Mouse (Mus musculus) liver, embryonic 14.5 days (tissue): ENCODE measurements around the gene Stat5b. TPM values are rescaled to one million over a fixed set of nuclear protein-coding genes. Genes with fewer than 3 reads are reported as not detected.
A peak's percentile ranks its signal among the peaks of the same experiment; 100 is the strongest.

Experiments used
- ATAC-seq: fragments of 200-750 bp; cut with Nextera tagmentation; 2 replicates; pipeline ENCODE4 v1.8.0; 2017; ENCODE audit warnings: moderate number of reproducible peaks, mild to moderate bottlenecking, moderate library complexity; ENCODE audit not compliant: insufficient read depth
- DNase-seq, 3 experiments: peaks; one replicate each; pipeline ENCODE4 v3.0.0-alpha.2; 2012 to 2013; ENCODE audit warnings: low read depth in 3 of 3, low spot score in 3 of 3
- H3K27ac ChIP-seq: fragments of 300-500 bp; sonication (generic); 2 replicates; pipeline ENCODE4 v1.5.1; 2014; ENCODE audit warnings: moderate library complexity, mild to moderate bottlenecking, control low read depth, inconsistent platforms
- H3K27me3 ChIP-seq: fragments of 300-500 bp; sonication (generic); 2 replicates; pipeline ENCODE4 v1.6.1; 2014; ENCODE audit warnings: mild to moderate bottlenecking, low read length, moderate library complexity; ENCODE audit not compliant: control insufficient read depth, insufficient read depth
- H3K36me3 ChIP-seq: fragments of 300-500 bp; sonication (generic); replicated peaks from 2 replicates; pipeline ENCODE4 v1.6.1; 2014; ENCODE audit warnings: low read depth; ENCODE audit not compliant: control insufficient read depth, insufficient read depth
- H3K4me1 ChIP-seq, 2 experiments: fragments of 200-500 bp in 1 of 2; fragments of 300-500 bp in 1 of 2; sonication (generic) in 1 of 2; replicated peaks; 2 replicates each; pipeline ENCODE4 v1.6.1; 2012 to 2014; ENCODE audit warnings: antibody characterized with exemption in 1 of 2, inconsistent platforms in 1 of 2, low read length in 1 of 2; ENCODE audit not compliant: control insufficient read depth in 2 of 2, insufficient read depth in 2 of 2
- H3K4me2 ChIP-seq: fragments of 300-500 bp; sonication (generic); 2 replicates; pipeline ENCODE4 v1.6.1; 2014; ENCODE audit warnings: low read depth, mild to moderate bottlenecking, control low read depth, moderate library complexity
- H3K4me3 ChIP-seq, 2 experiments: fragments of 200-500 bp in 1 of 2; fragments of 300-500 bp in 1 of 2; sonication (generic) in 1 of 2; 2 replicates each; pipeline ENCODE4 v1.5.1; 2012 to 2014; ENCODE audit warnings: low read depth in 2 of 2, low read length in 2 of 2, mild to moderate bottlenecking in 2 of 2, control low read depth in 1 of 2, inconsistent platforms in 1 of 2, moderate library complexity in 1 of 2; ENCODE audit not compliant: insufficient read depth in 1 of 2
- H3K9ac ChIP-seq: fragments of 300-500 bp; sonication (generic); replicated peaks from 2 replicates; pipeline ENCODE4 v1.6.1; 2014; ENCODE audit warnings: mild to moderate bottlenecking, control low read depth, moderate library complexity
- H3K9me3 ChIP-seq: fragments of 300-500 bp; sonication (generic); 2 replicates; pipeline ENCODE4 v1.6.1; 2016; ENCODE audit warnings: low read length, mixed read lengths; ENCODE audit not compliant: control insufficient read depth
- CTCF ChIP-seq: IDR thresholded peaks from 2 replicates; pipeline ENCODE4 v1.5.1; 2016; ENCODE audit warnings: antibody characterized with exemption, low read depth, control low read depth
- EP300 ChIP-seq: IDR thresholded peaks from 2 replicates; pipeline ENCODE4 v1.6.1; 2016; ENCODE audit warnings: antibody characterized with exemption, low read depth
- WGBS: fragments of 180-500 bp; shearing (Covaris S2); extraction: QIAGEN DNeasy Blood & Tissue Kit; methylation state at CpG from one replicate; pipeline ENCODE4 v1.1.7; 2014; ENCODE audit not compliant: insufficient replicate concordance; 5-methylcytosine and 5-hydroxymethylcytosine counted together
- polyA plus RNA-seq, 2 experiments: library from polyadenylated mRNA; depleted of rRNA in 1 of 2; stranded (reverse) in 1 of 2; unstranded in 1 of 2; fragments of >200 nt; fragmentation: Nextera tagmentation in 1 of 2; extraction: Ambion mirVana in 1 of 2; gene quantifications; 2 replicates each; pipeline versions ENCODE4 v1.2.1 to v1.2.3; 2012 to 2014

Stat5b gene
- polyA plus RNA-seq, 2 experiments: 12.4 to 16.4 TPM

DNA sequence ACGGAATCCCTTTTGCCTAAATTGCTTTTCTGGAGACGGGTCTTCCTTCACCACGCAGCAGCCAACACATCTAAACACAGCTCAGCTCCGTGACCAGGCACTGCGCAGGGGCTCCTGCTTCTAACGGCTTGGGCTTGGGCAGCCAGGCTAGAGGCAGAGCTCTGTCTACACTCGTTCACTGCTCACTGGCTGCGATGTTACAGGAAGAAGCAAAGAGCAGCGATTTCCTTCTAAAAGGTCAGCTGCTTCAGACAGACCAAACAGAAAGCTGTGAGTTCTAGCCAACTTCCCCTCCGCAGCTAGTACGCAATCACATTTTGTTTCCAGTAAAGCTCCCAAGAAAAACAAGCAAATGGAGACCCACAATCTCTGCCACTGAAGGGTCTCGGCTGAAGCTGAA, 28.2 kb downstream of the Stat5b start:
- Histone ChIP-seq H3K9me3 (no peaks in the 10 kb centered on the region), H3K9ac (no peak overlapping the region), H3K36me3 (no peaks in the 10 kb centered on the region), H3K4me2 (peak overlapping the region; percentile 31), H3K27me3 (no peaks in the 10 kb centered on the region), H3K4me1 (peaks cover 29 to 62% of the 10 kb centered on the region in 2 experiments), H3K4me3 (no peak overlapping the region), H3K27ac (no peak overlapping the region)
- no peak for DNase-seq
- 32% methylated on average over 12 of the region's 12 CpGs for WGBS
- ATAC-seq: no peak
- TF ChIP-seq CTCF (no peak), EP300 (no peak)

DNA sequence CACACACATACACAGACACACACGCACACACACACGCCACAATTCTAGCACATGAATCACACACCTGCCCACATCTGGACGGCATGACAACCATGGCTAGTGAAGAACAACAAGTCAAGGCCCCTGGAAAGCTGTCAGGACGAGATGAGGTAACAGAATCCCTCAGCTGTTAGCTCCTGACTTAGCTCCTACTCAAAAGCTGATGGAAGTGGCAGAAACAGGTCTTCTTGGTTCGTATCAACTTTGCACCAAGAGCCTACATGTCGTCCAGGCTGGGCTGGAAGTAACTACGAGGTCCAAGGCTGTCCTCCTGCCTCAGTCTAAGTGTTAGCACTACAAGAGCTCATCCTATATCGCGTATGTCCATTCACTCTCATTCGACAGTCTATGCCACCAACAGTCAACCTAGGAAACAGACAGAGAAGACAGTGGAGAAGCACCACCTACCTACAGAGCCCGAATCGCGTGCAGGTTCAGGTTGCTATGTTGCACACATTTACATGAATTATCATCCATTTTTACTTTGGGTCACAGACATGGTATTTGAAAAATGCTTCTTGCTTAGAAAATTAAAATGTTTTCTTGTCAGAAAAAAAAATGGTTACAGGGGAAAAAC, 28.8 kb downstream of the Stat5b start:
- no peak for ATAC-seq
- no peak overlapping the region for H3K27ac ChIP-seq

DNA sequence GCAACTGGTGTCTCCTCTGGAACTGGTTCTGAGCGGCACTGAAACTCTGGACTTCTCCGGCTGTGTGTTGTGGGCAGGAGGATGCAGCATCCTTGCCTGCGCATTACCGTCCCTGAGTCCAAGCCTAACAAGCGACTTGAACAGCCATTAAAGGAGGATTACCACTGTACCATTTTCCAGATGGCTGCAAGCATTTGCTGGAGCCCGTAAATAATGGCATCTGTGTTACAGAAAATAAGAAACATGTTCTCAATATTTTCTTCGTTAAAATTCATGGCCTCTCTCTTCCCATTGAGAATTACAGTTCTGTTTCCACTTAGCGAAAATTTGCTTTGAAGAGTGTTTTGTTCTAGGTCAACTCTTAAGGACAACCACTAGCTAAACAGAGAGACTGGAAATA, 30.5 kb downstream of the Stat5b start:
- Histone ChIP-seq H3K4me2 (no peak overlapping the region), H3K27ac (no peak overlapping the region), H3K4me1 (peaks cover 36 to 71% of the 10 kb centered on the region in 2 experiments), H3K9ac (no peak overlapping the region), H3K4me3 (no peak overlapping the region), H3K27me3 (no peaks in the 10 kb centered on the region), H3K36me3 (no peaks in the 10 kb centered on the region), H3K9me3 (no peaks in the 10 kb centered on the region)
- ATAC-seq: no peak
- 73% methylated on average over 8 of the region's 8 CpGs for WGBS
- TF ChIP-seq EP300 (no peak), CTCF (no peak)
- DNase-seq: no peak

More for the DNA sequence above, 28.8 kb downstream of the Stat5b start:
- 71% methylated on average over 13 of the region's 13 CpGs for WGBS
- Histone ChIP-seq H3K9ac (no peak overlapping the region), H3K4me2 (peak overlapping the region; percentile 31; the same call in 1 of the 2 replicates), H3K4me3 (no peak overlapping the region), H3K36me3 (no peaks in the 10 kb centered on the region), H3K9me3 (no peaks in the 10 kb centered on the region), H3K27me3 (no peaks in the 10 kb centered on the region), H3K4me1 (peaks cover 31 to 64% of the 10 kb centered on the region in 2 experiments)
- no peak for DNase-seq
- TF ChIP-seq CTCF: no peak
- TF ChIP-seq EP300: no peak

DNA sequence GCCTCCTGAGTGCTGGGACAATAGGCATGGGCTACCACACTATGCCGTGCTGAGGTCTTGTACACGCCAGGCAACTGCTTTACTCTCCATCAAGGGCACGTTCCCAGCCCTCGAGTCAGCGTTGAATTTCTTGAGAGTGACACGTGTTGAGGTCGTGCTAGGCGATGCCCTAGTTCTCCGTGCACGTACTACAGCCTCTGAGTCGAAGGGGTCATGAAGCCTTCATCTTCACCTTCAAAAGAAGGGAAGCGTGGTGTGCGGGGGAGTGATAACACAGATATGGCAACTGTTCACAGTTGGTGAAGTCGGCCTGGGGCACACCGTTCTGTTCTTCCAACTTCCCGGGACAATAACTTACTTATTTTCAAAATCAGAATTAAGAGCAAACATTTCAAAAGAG, 30.9 kb downstream of the Stat5b start:
- DNase-seq (no peak), ATAC-seq (peak; percentile 55)
- H3K27ac ChIP-seq: peak overlapping the region; percentile 35
- no peak for TF ChIP-seq CTCF
- no peak overlapping the region for H3K4me3 ChIP-seq
- H3K9me3 ChIP-seq: no peaks in the 10 kb centered on the region
- H3K4me1 ChIP-seq: peaks cover 36 to 75% of the 10 kb centered on the region in 2 experiments
- no peaks in the 10 kb centered on the region for H3K27me3 ChIP-seq
- no peaks in the 10 kb centered on the region for H3K36me3 ChIP-seq
- H3K4me2 ChIP-seq: no peak overlapping the region; the same call in 1 of the 2 replicates
- WGBS: 20% methylated on average over 16 of the region's 16 CpGs
- no peak overlapping the region for H3K9ac ChIP-seq

DNA sequence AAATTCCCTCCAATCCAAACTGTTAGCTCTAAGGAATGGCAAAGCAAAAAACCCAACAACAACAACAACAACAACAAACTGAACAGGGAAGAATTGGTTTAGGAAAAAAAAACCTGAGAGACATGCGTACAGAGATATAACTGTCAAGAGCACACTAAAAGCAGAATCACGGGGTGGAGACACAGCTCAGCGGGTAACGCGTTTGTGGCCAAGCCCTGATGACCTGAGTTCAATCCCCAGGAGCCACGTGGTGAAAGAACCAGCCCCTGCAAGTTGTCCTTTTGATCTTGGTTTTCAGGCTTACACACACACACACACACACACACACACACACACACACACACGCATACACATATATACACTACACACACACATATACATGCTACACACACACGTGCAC, 31.5 kb downstream of the Stat5b start:
- no peak for TF ChIP-seq EP300
- TF ChIP-seq CTCF: no peak
- Histone ChIP-seq H3K9ac (no peak overlapping the region), H3K4me2 (peak overlapping the region; percentile 45), H3K27me3 (no peaks in the 10 kb centered on the region), H3K4me1 (peaks cover 33 to 75% of the 10 kb centered on the region in 2 experiments), H3K36me3 (no peaks in the 10 kb centered on the region), H3K9me3 (no peaks in the 10 kb centered on the region), H3K27ac (peak overlapping the region; percentile 35), H3K4me3 (no peak overlapping the region)
- DNase-seq (no peak), ATAC-seq (peak; percentile 39; the same call in 1 of the 2 replicates)
- WGBS: 40% methylated on average over 8 of the region's 8 CpGs
